Mouse (Mus musculus): ENCODE data around the gene Hipk2.
"Not testable (repeated sequence)": the region's sequence is repeated elsewhere in the genome, so short reads cannot be mapped to it uniquely, and the experiment has no call there.

The Hipk2 gene

DNA sequence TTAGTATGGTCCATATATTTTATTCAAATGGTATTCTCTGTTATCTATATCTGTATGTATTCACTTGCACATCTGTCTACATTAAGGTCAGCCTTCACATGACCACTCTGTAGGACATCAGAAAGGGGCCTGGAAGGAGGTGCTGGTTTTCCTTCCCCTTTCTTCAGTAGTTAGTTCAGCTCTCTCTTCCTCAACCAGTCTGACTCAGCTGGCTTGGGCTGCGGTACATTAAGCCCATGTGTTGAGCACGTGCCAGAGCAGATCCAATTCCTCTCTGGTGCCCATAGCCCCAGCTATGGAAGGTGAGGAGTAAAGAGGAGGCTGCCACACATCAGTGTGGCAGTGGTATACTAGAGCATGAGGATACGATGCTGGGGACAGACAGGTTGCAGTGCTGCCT is 165.5 kb downstream of the Hipk2 start:
- DNase-seq (ENCODE audit: low read depth in 1 of 2, low spot score in 2 of 2) = peak; percentile 53 to 59

DNA sequence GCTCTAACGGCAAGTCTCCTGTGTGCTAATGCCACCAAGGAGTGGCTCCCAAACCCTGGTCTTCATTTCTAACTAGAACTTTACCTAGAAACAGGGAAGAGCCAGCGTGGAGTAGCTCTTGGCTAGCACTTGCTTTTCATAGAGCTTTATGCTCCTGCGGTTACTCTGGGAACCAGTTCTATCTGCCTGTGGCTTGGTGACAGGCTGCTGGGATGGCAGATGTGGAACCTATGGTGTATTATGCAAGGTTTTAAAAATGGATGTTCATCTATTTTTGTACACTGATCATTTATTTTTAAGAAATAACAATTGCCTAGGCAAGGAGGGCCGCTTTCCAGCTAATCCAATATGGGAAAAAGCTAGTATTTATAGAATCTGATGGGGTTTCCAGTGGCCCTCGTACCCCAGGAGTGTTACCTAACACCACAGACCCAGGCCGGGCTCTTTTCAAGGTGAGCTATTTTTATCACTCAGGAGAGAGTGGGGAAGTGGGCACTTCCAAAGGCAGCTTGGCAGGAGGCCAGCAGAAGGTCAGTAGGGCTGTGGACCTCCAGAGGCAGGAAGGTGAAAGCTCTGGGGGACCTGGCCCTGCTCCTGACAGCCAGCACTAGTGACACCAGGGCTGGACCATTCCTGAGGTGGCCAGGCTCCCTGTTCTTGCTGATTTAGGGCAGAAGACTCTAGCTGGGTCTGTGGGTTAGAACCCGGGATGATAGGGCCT is 171.5 kb downstream of the Hipk2 start:
- DNase-seq (ENCODE audit: low read depth in 1 of 2, low spot score in 2 of 2) = no peak

DNA sequence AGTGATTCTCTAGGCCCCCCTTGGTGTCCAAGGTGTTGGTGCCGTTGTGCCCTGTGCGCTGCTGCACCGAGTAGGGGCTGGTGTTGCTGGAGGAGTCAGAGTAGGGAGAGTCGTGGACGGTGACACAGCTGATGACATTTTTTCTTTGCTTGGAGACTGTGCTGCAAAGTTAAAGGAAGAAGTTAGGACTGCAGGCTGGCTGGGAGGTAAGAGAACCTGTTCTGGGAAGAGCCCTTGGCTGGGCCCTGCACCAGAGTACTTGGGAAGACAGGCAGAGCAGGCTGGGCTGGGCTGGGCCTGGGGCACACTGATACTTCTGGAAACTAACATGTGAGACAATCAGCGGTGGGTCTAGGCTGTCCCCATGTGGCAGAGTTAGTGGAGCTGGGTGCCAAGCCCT is 172.4 kb downstream of the Hipk2 start:
- DNase-seq (ENCODE audit: low read depth in 1 of 2, low spot score in 2 of 2) = no peak

GRCm38 (mm10) chr6:38702810-38703399 is 173.1 kb downstream of the Hipk2 start:
- no peak for DNase-seq (ENCODE audit: low read depth in 1 of 2, low spot score in 2 of 2)

DNA sequence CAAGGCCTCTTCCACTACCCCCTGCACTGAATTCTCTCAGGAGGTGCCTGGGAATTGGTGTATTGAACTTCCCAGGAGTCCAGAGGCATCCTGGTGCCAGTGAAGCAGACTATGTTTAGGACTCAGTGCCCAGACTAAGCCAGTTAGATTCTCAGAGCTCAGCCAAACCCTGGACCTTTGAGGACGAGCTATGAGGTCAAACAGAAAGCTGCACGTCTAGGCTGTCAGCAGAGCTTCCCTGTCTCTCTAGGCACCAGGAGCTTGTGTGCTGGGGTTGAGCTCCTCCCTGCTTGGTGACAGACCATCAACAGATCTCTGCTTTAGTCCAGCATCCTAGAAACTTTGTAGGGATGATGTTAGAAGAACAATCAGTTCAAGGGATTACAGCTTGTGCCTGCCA is 174.5 kb downstream of the Hipk2 start:
- no peak for DNase-seq (ENCODE audit: low read depth in 1 of 2, low spot score in 2 of 2)

DNA sequence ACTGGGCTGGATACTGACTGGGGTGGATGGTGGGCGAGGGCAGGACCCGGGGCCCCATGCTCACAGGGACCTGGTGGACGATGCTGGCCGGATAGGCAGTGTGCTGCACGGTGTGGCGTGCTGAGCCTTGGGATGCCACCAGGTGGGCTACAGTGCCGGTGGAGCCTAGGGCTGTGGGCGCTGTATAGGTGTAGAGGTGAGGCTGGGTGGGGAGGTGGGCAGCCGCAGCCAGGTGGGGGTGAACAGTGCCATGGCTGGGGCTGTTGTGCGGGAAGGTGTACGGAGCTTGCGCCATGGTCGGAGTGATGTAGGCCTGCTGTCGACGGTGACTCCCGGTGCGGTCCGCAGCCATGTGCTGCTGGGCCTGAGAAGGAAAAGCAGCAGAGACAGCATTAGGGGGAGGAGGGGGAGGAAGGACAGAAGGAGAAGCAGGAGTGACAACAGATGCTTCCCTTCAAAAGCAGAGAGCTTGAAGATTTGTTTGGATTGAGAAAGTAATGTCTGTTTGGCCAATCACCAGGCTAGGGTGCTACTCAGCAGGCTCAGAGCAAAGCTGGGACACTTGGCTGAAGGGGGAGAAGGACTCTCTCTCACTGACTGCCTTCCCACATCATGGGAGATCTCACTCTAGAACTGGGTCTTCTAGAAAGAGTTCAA is 177.6 kb downstream of the Hipk2 start:
- DNase-seq (ENCODE audit: low read depth in 1 of 2, low spot score in 2 of 2) = no peak

DNA sequence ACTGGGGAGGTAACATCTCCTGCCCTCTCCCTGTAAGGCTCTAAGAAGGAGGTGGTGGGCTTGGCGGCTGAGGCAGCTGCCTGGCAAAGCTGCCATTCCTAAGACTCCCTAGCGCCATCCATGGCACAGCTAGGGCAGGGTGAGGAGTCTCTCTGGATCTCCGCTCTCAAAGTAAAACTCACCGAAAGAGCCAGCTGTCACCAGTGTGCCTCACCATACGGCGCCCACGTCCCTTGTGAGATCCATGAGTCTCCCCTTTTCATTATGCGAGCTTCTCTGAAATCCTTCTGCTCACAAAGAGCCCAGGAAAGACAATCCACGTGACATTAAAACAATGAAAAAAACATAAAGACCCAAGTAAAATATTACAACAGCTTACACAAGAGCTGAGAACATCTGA is 179.4 kb downstream of the Hipk2 start:
- DNase-seq (ENCODE audit: low read depth in 1 of 2, low spot score in 2 of 2) = no peak

- DNase-seq (ENCODE audit: low read depth in 1 of 2, low spot score in 2 of 2) = peak in 1 of 2 experiments; percentile 40
These were observed 180.4 kb downstream of the Hipk2 start for GRCm38 (mm10) chr6:38695380-38696054.

GRCm38 (mm10) chr6:38692556-38692955 is 183.4 kb downstream of the Hipk2 start:
- DNase-seq (ENCODE audit: low read depth in 1 of 2, low spot score in 2 of 2) = no peak

- no peak for DNase-seq (ENCODE audit: low read depth in 1 of 2, low spot score in 2 of 2)
These were observed 184.9 kb downstream of the Hipk2 start for GRCm38 (mm10) chr6:38691052-38691451.

DNA sequence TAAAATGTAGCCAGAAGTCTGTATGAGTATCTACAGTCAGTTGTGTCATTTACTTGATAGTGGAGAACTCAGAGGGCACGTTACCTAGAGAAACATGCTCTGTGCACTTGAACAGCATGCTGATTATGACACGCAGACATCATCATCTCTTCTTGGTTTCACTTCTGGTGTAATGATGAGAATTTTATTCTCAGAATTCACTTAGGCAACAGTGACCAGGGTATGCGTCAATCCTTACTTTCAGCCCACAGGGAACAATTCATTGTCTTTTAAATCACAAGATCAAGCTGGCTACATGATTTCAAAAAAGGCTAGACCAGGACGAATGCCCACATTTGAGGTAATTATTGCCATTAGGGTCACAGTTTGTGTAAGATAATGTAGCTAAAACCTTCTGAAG is 185.3 kb downstream of the Hipk2 start:
- DNase-seq (ENCODE audit: low read depth in 1 of 2, low spot score in 2 of 2) = no peak

GRCm38 (mm10) chr6:38688841-38689240 is 187.1 kb downstream of the Hipk2 start:
- no peak for DNase-seq (ENCODE audit: low read depth in 1 of 2, low spot score in 2 of 2)

- no peak for DNase-seq (ENCODE audit: low read depth in 1 of 2, low spot score in 2 of 2)
These were observed 188.7 kb downstream of the Hipk2 start for GRCm38 (mm10) chr6:38687216-38687615.

- DNase-seq (ENCODE audit: low read depth in 1 of 2, low spot score in 2 of 2) = no peak
These were observed 193.4 kb downstream of the Hipk2 start for GRCm38 (mm10) chr6:38682532-38682931.

GRCm38 (mm10) chr6:38677629-38678028 is 198.3 kb downstream of the Hipk2 start:
- DNase-seq (ENCODE audit: low read depth in 1 of 2, low spot score in 2 of 2) = no peak

DNA sequence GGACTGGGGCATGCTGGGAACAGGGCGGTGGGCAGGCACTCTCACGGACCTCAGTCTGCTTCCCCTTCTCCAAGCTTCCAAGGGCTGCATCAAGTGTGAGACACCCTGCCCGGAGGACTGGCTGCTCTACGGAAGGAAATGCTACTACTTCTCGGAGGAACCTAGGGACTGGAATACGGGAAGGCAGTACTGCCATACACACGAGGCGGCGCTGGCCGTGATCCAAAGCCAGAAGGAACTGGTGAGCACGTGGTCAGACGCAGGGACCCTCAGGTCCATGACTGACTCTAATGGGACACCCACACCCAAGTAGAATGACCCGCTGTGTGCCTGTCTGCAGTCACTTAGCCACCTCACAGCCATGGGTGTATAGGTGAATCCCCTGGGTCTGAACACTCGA is 199.2 kb downstream of the Hipk2 start:
- no peak for DNase-seq (ENCODE audit: low read depth in 1 of 2, low spot score in 2 of 2)

DNA sequence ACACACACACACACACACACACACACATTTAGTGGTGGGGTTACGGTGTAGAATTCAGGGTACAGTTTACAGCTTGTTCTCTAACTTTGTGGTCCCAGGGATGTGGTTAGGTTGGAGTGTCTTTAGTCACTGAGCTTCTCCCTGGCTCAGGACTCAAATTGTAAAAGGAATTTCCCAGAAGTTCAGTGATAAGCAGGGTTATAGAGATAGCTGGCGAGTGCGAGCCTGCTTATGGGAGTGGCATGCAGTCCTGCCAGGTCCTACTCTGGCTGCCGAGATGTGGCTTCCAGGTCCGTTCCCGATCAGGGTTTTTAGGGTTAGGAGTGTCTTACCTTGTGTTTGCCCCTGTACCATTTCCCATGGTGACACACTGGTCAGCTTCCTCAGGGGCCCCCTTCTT is 199.7 kb downstream of the Hipk2 start:
- DNase-seq (ENCODE audit: low read depth in 1 of 2, low spot score in 2 of 2) = no peak

DNA sequence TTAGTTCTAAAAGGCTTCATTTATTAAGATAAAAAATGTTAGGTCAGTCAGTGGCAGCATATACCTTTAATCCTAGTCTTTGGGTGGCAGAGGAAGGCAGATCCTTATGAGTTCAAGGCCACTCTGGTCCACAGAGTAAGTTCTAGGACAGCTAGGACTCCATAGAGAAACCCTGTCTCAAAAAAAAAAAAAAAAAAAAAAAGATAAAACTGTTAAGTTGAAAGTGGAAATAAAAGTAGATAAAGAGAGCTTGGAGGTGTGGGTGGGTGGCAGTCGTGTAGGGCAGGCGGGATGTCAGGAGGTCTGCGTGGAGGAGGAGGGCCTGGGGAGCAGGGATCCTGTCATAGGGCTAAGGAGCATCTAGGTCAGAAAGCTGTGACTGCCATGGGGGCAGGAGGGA is 204.0 kb downstream of the Hipk2 start:
- DNase-seq (ENCODE audit: low read depth in 1 of 2, low spot score in 2 of 2) = no peak

- no peak for DNase-seq (ENCODE audit: low read depth in 1 of 2, low spot score in 2 of 2)
These were observed 204.7 kb downstream of the Hipk2 start for GRCm38 (mm10) chr6:38671270-38671669.

DNA sequence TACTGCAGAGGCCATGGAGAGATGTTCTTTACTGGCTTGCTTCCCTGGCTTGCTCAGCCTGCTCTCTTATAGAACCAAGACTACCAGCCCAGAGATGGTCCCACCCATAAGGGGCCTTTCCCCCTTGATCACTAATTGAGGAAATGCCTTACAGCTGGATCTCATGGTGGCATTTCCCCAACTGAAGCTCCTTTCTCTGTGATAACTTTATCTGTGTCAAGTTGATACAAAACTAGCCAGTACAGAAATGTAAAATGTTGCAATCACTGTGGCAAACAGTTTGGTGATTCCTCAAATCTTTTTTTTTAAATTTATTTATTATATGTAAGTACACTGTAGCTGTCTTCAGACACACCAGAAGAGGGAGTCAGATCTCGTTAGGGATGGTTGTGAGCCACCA is 205.5 kb downstream of the Hipk2 start:
- DNase-seq (ENCODE audit: low read depth in 1 of 2, low spot score in 2 of 2) = not testable (repeated sequence)

GRCm38 (mm10) chr6:38669580-38669979 is 206.4 kb downstream of the Hipk2 start:
- DNase-seq (ENCODE audit: low read depth in 1 of 2, low spot score in 2 of 2) = no peak

Data from monocyte, adult 2 months (primary cell).